Mouse (Mus musculus): Measurements from ENCODE around the gene Mapk7.

Gene Mapk7

DNA sequence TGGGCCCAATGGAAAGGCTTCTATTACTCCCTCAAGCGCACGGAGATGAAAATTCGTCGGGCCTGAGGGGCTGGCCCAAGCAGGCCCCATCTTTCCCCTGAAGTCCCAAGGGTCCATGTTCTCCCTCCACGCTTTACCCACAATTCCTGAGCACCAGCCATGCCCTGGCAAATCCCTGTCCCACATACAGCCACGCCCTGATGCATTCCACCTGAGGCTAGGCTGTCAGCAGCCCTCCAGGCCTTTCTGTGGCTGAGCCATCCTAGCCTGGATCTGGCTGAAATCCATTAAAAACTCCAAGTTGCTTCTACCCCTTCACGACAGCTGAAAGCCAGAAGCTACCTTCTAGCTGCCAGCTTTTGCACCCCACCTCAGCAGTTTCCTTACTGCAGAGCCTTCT is 6.3 kb downstream of the Mapk7 start:
- TF ChIP-seq NANOG (IDR thresholded peaks at IDR 0.05; ENCODE audit: borderline replicate concordance, low read length) (no peak), POU5F1 (IDR thresholded peaks at IDR 0.05; ENCODE audit: borderline replicate concordance, low read length) (no peak), CTCF (conservative IDR thresholded peaks at IDR 0.05; ENCODE audit: low read length) (no peak)
- peaks cover 18% of the 10 kb centered on the region for H3K27me3 ChIP-seq (ENCODE audit: insufficient read depth, low read length)
- peaks cover 89% of the 10 kb centered on the region for H3K4me1 ChIP-seq (replicated peaks; ENCODE audit: low read depth, low read length)
- H3K36me3 ChIP-seq (ENCODE audit: insufficient read depth, low read length), result peaks cover 54% of the 10 kb centered on the region
- H3K4me3 ChIP-seq (replicated peaks; ENCODE audit: low read length), result no peak overlapping the region
- H3K9me3 ChIP-seq (ENCODE audit: low read length), result no peaks in the 10 kb centered on the region

DNA sequence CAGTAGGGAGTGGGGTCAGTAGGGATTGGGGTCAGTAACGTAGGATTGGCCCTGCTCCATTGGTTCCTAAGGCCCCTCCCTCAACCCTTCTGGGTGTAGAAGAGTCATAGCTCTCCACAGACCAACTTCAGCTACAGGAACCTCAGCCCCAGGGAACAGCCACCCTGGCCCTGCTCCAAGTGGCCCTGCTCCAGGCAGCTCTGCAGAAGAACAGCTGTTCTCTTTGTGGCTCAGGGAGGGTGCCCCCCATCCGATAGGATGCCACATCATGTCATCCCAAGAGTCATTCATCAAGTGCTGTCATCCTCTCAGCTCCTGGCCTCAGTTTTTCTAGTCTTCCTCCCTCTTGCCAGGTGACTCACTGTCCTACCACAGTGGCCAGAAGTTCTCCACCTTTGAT is 6.8 kb downstream of the Mapk7 start:
- TF ChIP-seq CTCF (conservative IDR thresholded peaks at IDR 0.05; ENCODE audit: low read length) (no peak), NANOG (IDR thresholded peaks at IDR 0.05; ENCODE audit: borderline replicate concordance, low read length) (no peak), POU5F1 (IDR thresholded peaks at IDR 0.05; ENCODE audit: borderline replicate concordance, low read length) (no peak)
- peaks cover 48% of the 10 kb centered on the region for H3K36me3 ChIP-seq (ENCODE audit: insufficient read depth, low read length)
- H3K9me3 ChIP-seq (ENCODE audit: low read length), result no peaks in the 10 kb centered on the region
- peaks cover 15% of the 10 kb centered on the region for H3K27me3 ChIP-seq (ENCODE audit: insufficient read depth, low read length)
- peaks cover 84% of the 10 kb centered on the region for H3K4me1 ChIP-seq (replicated peaks; ENCODE audit: low read depth, low read length)
- no peak overlapping the region for H3K4me3 ChIP-seq (replicated peaks; ENCODE audit: low read length)

GRCm38 (mm10) chr11:61486458-61487219 is 7.6 kb downstream of the Mapk7 start:
- peaks cover 15% of the 10 kb centered on the region for H3K27me3 ChIP-seq (ENCODE audit: insufficient read depth, low read length)
- peaks cover 41% of the 10 kb centered on the region for H3K36me3 ChIP-seq (ENCODE audit: insufficient read depth, low read length)
- no peaks in the 10 kb centered on the region for H3K9me3 ChIP-seq (ENCODE audit: low read length)
- TF ChIP-seq NANOG (IDR thresholded peaks at IDR 0.05; ENCODE audit: borderline replicate concordance, low read length), result no peak
- H3K4me1 ChIP-seq (replicated peaks; ENCODE audit: low read depth, low read length), result peaks cover 86% of the 10 kb centered on the region
- peak overlapping the region; percentile 10; the same call in 1 of the 2 replicates for H3K4me3 ChIP-seq (replicated peaks; ENCODE audit: low read length)

- Histone ChIP-seq H3K4me1 (replicated peaks; ENCODE audit: low read depth, low read length) (peaks cover 81% of the 10 kb centered on the region), H3K36me3 (ENCODE audit: insufficient read depth, low read length) (peaks cover 32% of the 10 kb centered on the region), H3K9me3 (ENCODE audit: low read length) (no peaks in the 10 kb centered on the region), H3K4me3 (replicated peaks; ENCODE audit: low read length) (no peak overlapping the region), H3K27me3 (ENCODE audit: insufficient read depth, low read length) (peaks cover 15% of the 10 kb centered on the region)
- TF ChIP-seq POU5F1 (IDR thresholded peaks at IDR 0.05; ENCODE audit: borderline replicate concordance, low read length) (no peak), CTCF (conservative IDR thresholded peaks at IDR 0.05; ENCODE audit: low read length) (no peak), NANOG (IDR thresholded peaks at IDR 0.05; ENCODE audit: borderline replicate concordance, low read length) (no peak)
These were observed 8.4 kb downstream of the Mapk7 start for GRCm38 (mm10) chr11:61485541-61486457.

DNA sequence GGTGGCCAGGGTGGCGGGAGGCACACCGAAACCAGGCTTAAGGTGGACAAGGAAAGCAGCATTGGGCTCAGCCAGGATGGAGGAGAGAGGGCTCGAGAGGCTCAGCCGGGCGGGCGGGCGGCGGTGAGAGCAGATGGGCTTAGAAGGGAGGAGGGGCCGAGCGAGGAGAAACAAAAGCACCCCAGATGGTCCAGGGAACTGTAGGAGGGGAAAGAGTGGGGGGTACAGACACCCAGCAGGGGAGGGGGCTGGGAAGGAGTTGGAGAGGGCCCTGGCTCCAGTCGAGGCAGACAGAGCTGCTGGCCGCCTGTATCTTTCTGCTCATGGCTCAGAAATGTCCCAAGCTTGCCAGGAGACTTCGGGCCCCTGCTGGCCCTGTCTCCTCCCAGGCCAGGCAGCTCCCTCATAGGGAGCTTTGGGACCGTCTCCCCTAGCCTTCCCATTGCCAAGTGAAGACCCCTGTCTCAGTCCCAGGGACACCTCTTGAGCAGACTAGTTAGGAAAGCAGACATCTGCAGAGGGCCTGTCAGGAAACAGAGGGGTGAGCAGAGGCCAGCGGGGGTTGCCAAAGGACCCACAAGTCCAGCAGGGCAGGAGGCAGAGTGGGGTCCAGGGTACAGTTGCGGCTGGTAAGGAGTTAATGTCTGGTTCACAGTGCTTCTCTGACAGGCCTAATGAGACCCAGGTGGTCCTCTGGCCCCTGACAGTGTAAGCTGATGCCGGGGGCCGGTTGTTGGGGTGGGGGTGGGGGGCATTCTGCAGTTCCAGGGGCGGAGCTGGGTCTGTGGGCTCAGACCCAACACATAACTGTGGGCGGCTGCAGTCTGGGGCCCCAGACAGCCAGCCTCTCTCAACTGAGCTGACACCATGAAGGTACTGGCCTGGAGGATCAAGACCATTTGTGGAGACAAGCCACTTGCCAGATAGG is 9.3 kb downstream of the Mapk7 start, which contains the start of gene Mfap4:
Gene Mfap4, plus strand, starts transcription at position 819 of the 928 bp plus-strand sequence.
- TF ChIP-seq POU5F1 (IDR thresholded peaks at IDR 0.05; ENCODE audit: borderline replicate concordance, low read length), result no peak
- no peak for TF ChIP-seq CTCF (conservative IDR thresholded peaks at IDR 0.05; ENCODE audit: low read length)
- H3K4me3 ChIP-seq (replicated peaks; ENCODE audit: low read length), result peak within 1 kb of the TSS; percentile 60
- peaks cover 17% of the 10 kb centered on the region for H3K27me3 ChIP-seq (ENCODE audit: insufficient read depth, low read length)
- peaks cover 74% of the 10 kb centered on the region for H3K4me1 ChIP-seq (replicated peaks; ENCODE audit: low read depth, low read length)
- no peaks in the 10 kb centered on the region for H3K9me3 ChIP-seq (ENCODE audit: low read length)
- peaks cover 23% of the 10 kb centered on the region for H3K36me3 ChIP-seq (ENCODE audit: insufficient read depth, low read length)

- Histone ChIP-seq H3K4me1 (replicated peaks; ENCODE audit: low read depth, low read length) (peaks cover 67% of the 10 kb centered on the region), H3K9me3 (ENCODE audit: low read length) (no peaks in the 10 kb centered on the region), H3K27me3 (ENCODE audit: insufficient read depth, low read length) (peaks cover 17% of the 10 kb centered on the region), H3K36me3 (ENCODE audit: insufficient read depth, low read length) (peaks cover 17% of the 10 kb centered on the region), H3K4me3 (replicated peaks; ENCODE audit: low read length) (peak overlapping the region; percentile 60)
- no peak for TF ChIP-seq CTCF (conservative IDR thresholded peaks at IDR 0.05; ENCODE audit: low read length)
- TF ChIP-seq POU5F1 (IDR thresholded peaks at IDR 0.05; ENCODE audit: borderline replicate concordance, low read length), result no peak
- TF ChIP-seq NANOG (IDR thresholded peaks at IDR 0.05; ENCODE audit: borderline replicate concordance, low read length), result no peak
These were observed 10.0 kb downstream of the Mapk7 start for GRCm38 (mm10) chr11:61484256-61484612.

- Histone ChIP-seq H3K4me3 (replicated peaks; ENCODE audit: low read length) (no peak overlapping the region), H3K9me3 (ENCODE audit: low read length) (no peaks in the 10 kb centered on the region), H3K4me1 (replicated peaks; ENCODE audit: low read depth, low read length) (peaks cover 58% of the 10 kb centered on the region), H3K27me3 (ENCODE audit: insufficient read depth, low read length) (peaks cover 17% of the 10 kb centered on the region), H3K36me3 (ENCODE audit: insufficient read depth, low read length) (peaks cover 8% of the 10 kb centered on the region)
- no peak for TF ChIP-seq POU5F1 (IDR thresholded peaks at IDR 0.05; ENCODE audit: borderline replicate concordance, low read length)
These were observed 10.9 kb downstream of the Mapk7 start for GRCm38 (mm10) chr11:61483226-61483845.
